Mouse (Mus musculus) C3H10T1/2 (cell line): ENCODE data around the gene Hist1h2ae. TPM values are rescaled to one million over a fixed set of nuclear protein-coding genes. Genes with fewer than 3 reads are reported as not detected.

Experiments used
- polyA plus RNA-seq, 2 experiments: library from polyadenylated mRNA; unstranded; fragments of >200 nt; fragmentation: generic; extraction: Trizol; gene quantifications; one replicate each; pipeline ENCODE4 v1.2.1; 2012; ENCODE audit warnings: missing spikeins in 2 of 2

Gene Hist1h2ae
- polyA plus RNA-seq = 10 to 100 TPM in 1 of 2 experiments, 1 to 10 TPM in 1; 9.3 to 21.9 TPM

DNA sequence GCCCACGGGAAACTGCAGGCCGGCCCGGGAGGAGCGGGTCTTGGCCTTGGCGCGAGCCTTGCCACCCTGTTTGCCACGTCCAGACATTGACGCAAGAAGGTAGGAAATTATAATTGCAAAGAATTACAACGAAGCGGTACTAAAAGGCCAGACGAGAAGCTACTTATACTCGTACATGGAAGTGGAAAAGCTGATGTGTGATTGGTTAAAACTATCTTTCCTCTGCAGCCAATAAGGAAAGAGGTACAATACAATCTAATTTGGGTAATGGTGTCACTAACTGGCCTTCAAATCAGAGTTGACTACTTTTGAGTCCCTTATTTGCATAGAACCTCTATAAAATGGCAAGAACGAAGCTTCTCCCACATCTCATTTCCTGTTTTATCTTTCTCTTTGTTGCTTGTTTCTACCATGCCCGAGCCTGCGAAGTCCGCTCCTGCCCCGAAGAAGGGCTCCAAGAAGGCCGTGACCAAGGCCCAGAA, at the start of gene Hist1h2ae, which contains the start of gene Hist1h2bg:
Gene Hist1h2ae, minus strand, starts transcription at position 199 of the 482 bp plus-strand sequence.
Gene Hist1h2bg, plus strand, starts transcription at position 375 of the 482 bp plus-strand sequence.

DNA sequence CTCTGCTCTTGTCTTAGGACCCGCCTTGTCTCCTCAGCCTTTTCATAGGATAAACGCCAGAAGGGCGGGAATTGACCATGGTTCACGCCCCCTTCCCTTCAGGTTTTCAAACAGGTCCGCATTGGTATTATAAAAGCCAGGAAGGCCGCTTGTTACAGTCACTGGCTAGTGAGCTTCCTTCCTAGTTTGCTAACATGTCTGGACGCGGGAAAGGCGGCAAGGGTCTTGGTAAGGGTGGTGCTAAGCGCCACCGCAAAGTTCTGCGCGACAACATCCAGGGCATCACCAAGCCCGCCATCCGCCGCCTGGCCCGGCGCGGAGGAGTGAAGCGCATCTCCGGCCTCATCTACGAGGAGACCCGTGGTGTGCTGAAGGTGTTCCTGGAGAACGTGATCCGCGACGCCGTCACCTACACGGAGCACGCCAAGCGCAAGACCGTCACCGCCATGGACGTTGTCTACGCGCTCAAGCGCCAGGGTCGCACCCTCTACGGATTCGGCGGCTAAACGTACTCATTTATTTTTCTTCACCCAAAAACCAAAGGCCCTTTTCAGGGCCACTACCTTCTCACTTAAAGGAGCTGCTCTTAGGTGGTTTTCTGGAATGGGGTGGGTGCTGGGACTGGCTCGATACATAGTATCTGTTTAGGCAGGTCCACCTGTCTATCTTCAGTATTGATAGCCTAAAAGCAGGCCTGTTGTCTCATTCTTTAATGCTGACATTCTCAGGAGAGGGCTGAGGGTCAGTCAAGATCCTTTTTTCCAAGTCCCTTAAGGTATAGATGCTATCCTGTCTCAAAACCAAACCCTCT, 10.6 kb upstream of the Hist1h2ae start, which contains the start of gene Hist1h4d:
Gene Hist1h4d, plus strand, starts transcription at position 191 of the 811 bp plus-strand sequence.

GRCm38 (mm10) chr13:23575271-23575851, 4.3 kb upstream of the Hist1h2ae start, which contains the start of gene Hist1h3d:
Gene Hist1h3d, plus strand, starts transcription at chr13:23575763.

DNA sequence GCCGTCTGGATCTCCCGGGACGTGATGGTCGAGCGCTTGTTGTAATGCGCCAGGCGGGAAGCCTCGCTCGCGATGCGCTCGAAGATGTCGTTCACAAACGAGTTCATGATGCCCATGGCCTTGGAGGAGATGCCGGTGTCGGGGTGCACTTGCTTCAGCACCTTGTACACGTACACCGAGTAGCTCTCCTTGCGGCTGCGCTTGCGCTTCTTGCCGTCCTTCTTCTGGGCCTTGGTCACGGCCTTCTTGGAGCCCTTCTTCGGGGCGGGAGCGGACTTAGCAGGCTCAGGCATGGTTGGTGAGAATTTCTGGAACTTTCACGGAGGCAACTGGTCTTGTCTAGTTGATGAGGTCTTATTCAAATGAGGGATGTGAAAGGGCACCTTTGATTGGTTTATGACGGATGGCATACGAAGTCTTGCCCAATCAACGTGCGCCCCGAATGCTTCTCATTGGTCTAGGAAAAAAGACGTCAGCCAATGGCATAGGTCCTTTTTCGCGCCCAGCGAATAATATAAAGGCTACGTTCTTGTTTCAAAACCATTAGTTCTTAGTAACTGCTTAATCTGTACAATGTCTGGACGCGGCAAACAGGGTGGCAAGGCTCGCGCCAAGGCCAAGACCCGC, 3.0 kb upstream of the Hist1h2ae start, which contains the start of the genes Hist1h2bf and Hist1h2ad:
Gene Hist1h2bf, minus strand, starts transcription at position 299 of the 627 bp plus-strand sequence.
Gene Hist1h2ad, plus strand, starts transcription at position 484 of the 627 bp plus-strand sequence.

DNA sequence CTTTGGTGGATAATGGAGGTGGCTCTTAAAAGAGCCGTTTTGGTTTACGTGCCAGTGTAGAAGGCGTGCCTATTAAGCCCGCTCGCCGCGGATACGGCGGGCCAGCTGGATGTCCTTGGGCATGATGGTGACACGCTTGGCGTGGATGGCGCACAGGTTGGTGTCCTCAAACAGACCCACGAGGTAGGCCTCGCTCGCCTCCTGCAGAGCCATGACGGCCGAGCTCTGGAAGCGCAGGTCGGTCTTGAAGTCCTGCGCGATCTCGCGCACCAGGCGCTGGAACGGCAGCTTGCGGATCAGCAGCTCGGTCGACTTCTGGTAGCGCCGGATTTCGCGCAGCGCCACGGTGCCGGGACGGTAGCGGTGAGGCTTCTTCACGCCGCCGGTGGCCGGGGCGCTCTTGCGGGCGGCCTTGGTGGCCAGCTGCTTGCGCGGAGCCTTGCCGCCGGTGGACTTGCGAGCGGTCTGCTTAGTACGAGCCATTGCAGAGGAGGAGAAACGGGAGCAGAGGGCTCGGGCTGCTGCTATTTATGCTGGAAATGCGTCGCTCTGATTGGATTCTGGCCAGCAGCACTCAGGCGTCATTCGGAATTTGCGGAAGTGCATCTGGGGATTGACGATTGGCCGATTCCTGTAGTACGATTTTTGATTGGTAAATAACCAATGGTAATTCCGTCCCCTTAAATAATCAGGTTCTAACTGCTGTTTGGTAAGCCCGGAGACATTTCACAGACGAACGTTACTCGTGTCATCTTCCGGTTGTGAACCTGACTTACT, 8.9 kb downstream of the Hist1h2ae start, which contains the start of gene Hist1h3e:
Gene Hist1h3e, minus strand, starts transcription at position 487 of the 777 bp plus-strand sequence.

GRCm38 (mm10) chr13:23552962-23553361, 18.1 kb downstream of the Hist1h2ae start, which contains the start of gene Hist1h1d:
Gene Hist1h1d, plus strand, starts transcription at chr13:23553262.

GRCm38 (mm10) chr13:23551146-23551834, 19.7 kb downstream of the Hist1h2ae start, which contains the start of gene Hist1h4f:
Gene Hist1h4f, minus strand, starts transcription at chr13:23551648.

DNA sequence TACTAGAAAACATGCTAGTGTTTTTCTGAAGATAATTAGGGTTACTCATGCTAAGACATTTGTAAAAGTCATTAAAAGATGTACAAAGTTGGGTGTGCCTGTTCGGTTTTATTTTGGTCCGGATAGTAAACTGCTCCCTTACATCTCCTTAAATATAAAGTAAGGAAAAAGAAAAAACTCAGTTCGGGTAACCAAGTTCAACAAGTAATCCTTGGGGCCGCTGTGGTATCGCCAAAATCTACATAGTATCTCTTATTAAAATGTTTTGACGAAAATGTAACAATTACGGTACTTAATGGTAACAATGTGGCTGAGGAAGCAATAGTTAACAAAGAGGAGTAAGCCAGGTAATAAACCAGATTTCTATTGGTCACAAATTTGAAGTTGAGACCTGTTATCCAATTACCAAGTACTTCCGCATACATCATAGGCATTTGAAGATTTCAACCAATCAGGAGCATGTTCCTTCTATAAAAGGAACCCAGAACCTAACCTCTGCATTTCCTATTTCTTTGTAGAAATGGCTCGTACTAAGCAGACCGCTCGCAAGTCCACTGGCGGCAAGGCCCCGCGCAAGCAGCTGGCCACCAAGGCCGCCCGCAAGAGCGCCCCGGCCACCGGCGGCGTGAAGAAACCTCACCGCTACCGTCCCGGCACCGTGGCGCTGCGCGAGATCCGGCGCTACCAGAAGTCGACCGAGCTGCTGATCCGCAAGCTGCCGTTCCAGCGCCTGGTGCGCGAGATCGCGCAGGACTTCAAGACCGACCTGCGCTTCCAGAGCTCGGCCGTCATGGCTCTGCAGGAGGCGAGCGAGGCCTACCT, 26.8 kb downstream of the Hist1h2ae start, which contains the start of gene Hist1h3f:
Gene Hist1h3f, plus strand, starts transcription at position 88 of the 822 bp plus-strand sequence.

DNA sequence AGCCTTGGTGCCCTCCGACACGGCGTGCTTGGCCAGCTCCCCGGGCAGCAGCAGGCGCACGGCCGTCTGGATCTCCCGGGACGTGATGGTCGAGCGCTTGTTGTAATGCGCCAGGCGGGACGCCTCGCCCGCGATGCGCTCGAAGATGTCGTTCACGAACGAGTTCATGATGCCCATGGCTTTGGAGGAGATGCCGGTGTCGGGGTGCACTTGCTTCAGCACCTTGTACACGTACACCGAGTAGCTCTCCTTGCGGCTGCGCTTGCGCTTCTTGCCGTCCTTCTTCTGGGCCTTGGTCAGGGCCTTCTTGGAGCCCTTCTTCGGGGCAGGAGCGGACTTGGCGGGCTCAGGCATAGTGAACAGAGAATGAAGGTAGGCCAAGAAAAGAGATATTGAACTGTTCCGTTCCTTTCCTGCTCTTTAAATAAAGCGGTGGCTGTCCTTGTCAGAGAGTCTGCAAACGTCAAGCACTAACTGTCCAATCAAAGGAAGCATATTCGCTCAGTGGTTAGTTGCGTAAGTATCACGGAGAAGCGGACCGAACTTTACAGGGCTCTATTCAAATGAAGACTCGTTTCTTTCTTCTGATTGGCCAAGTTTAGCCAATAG, 27.9 kb downstream of the Hist1h2ae start, which contains the start of gene Hist1h2bh:
Gene Hist1h2bh, minus strand, starts transcription at position 394 of the 609 bp plus-strand sequence.

DNA sequence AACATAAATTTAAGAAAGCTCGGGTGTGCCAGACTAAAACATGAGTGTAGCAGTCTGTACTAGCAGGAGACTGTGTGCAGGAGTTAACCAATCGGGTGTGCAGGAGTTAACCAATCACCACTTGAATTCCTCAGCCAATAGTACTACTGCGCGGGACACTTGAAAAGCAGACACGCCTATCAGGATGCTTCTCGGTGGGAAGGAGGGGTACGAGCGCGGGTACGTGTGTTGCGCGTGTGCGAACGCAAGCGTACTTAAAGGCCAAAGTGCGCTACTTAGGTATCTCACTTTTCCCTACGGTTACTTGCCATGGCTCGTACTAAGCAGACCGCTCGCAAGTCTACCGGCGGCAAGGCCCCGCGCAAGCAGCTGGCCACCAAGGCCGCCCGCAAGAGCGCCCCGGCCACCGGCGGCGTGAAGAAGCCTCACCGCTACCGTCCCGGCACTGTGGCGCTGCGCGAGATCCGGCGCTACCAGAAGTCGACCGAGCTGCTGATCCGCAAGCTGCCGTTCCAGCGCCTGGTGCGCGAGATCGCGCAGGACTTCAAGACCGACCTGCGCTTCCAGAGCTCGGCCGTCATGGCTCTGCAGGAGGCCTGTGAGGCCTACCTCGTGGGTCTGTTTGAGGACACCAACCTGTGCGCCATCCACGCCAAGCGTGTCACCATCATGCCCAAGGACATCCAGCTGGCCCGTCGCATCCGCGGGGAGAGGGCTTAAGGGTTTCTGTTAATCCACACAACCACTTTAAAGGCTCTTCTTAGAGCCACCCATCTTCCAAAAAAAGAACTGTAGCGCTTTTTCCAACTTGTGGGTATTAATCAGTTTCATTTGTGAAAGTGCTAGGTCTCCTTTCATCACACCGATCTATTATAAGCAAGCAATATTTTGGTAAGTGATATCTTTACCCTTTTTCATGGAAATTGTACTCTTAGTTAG, 35.6 kb downstream of the Hist1h2ae start, which contains the start of gene Hist1h3g:
Gene Hist1h3g, plus strand, starts transcription at position 286 of the 939 bp plus-strand sequence.

GRCm38 (mm10) chr13:23533560-23534367, 37.3 kb downstream of the Hist1h2ae start, which contains the start of gene Hist1h2af:
Gene Hist1h2af, plus strand, starts transcription at chr13:23533906.

GRCm38 (mm10) chr13:23530901-23531875, 39.8 kb downstream of the Hist1h2ae start, which contains the start of gene Hist1h4h:
Gene Hist1h4h, plus strand, starts transcription at chr13:23531050.

